Mouse (Mus musculus) stomach, postnatal 0 days (tissue): Measurements from ENCODE around the gene Sae1. TPM values are rescaled to one million over a fixed set of nuclear protein-coding genes. Genes with fewer than 3 reads are reported as not detected.

Experiments used
- ATAC-seq: fragments of 200-750 bp; cut with Nextera tagmentation; 2 replicates; pipeline ENCODE4 v1.8.0; 2017; ENCODE audit not compliant: low FRiP score, low TSS enrichment
- DNase-seq: peaks from one replicate; pipeline ENCODE4 v3.0.0-alpha.2; 2016; ENCODE audit warnings: low spot score
- H3K27ac ChIP-seq: fragments of 300-500 bp; sonication (generic); replicated peaks from 2 replicates; pipeline ENCODE4 v1.5.1; 2014; ENCODE audit warnings: mild to moderate bottlenecking, control low read depth
- H3K27me3 ChIP-seq: fragments of 300-500 bp; sonication (generic); 2 replicates; pipeline ENCODE4 v1.6.1; 2014; ENCODE audit warnings: low read length; ENCODE audit not compliant: control insufficient read depth, insufficient read depth
- H3K36me3 ChIP-seq: fragments of 300-500 bp; sonication (generic); 2 replicates; pipeline ENCODE4 v1.6.1; 2014; ENCODE audit warnings: low read length, mixed read lengths; ENCODE audit not compliant: control insufficient read depth, insufficient read depth
- H3K4me1 ChIP-seq: fragments of 300-500 bp; sonication (generic); replicated peaks from 2 replicates; pipeline ENCODE4 v1.6.1; 2014; ENCODE audit warnings: antibody characterized with exemption; ENCODE audit not compliant: control insufficient read depth, insufficient read depth
- H3K4me2 ChIP-seq: fragments of 300-500 bp; sonication (generic); replicated peaks from 2 replicates; pipeline ENCODE4 v1.6.1; 2014; ENCODE audit warnings: low read depth, mild to moderate bottlenecking, control low read depth, moderate library complexity
- H3K4me3 ChIP-seq: fragments of 300-500 bp; sonication (generic); 2 replicates; pipeline ENCODE4 v1.5.1; 2014; ENCODE audit warnings: low read depth, low read length, control low read depth
- H3K9ac ChIP-seq: fragments of 300-500 bp; sonication (generic); 2 replicates; pipeline ENCODE4 v1.6.1; 2014; ENCODE audit warnings: mild to moderate bottlenecking, low read length, control low read depth, mixed read lengths
- H3K9me3 ChIP-seq: fragments of 300-500 bp; sonication (generic); 2 replicates; pipeline ENCODE4 v1.6.1; 2016; ENCODE audit warnings: low read length; ENCODE audit not compliant: control insufficient read depth
- CTCF ChIP-seq: IDR thresholded peaks from 2 replicates; pipeline ENCODE4 v1.5.1; 2016; ENCODE audit warnings: antibody characterized with exemption, low read depth, mild to moderate bottlenecking, moderate library complexity
- EP300 ChIP-seq: optimal IDR thresholded peaks from 2 replicates; pipeline ENCODE3; 2016; ENCODE audit warnings: antibody characterized with exemption
- WGBS: fragments of 180-500 bp; shearing (Covaris S2); extraction: QIAGEN DNeasy Blood & Tissue Kit; methylation state at CpG from one replicate; pipeline ENCODE4 v1.1.7; 2014; 5-methylcytosine and 5-hydroxymethylcytosine counted together
- polyA plus RNA-seq: library from polyadenylated mRNA; unstranded; fragments of >200 nt; fragmentation: Nextera tagmentation; extraction: Ambion mirVana; gene quantifications from 2 replicates; pipeline ENCODE4 v1.2.1, GENCODE M21; 2015

The Sae1 gene
- polyA plus RNA-seq, 1 experiment from 2014 or later: 123 TPM

- TF ChIP-seq CTCF: peak; percentile 46
- no peak for TF ChIP-seq EP300
- 1% methylated on average over 22 of the region's 22 CpGs for WGBS
- Histone ChIP-seq H3K4me2 (peak overlapping the region; percentile 57), H3K4me1 (0 out of 2 replicates have a peak, but pooled peaks cover 4% of the 10 kb centered on the region), H3K27me3 (no peaks in the 10 kb centered on the region), H3K9me3 (no peaks in the 10 kb centered on the region), H3K9ac (peak overlapping the region; percentile 55; the same call in 1 of the 2 replicates), H3K27ac (peak overlapping the region; percentile 63; the same call in 1 of the 2 replicates), H3K4me3 (peak overlapping the region; percentile 23), H3K36me3 (no peaks in the 10 kb centered on the region)
- ATAC-seq (peak; percentile 71), DNase-seq (peak; percentile 95)
Observed at GRCm38 (mm10) chr7:16296766-16297390, 90.7 kb downstream of the Sae1 start.

GRCm38 (mm10) chr7:16296146-16296545 is 91.5 kb downstream of the Sae1 start:
- no peak for DNase-seq
- Histone ChIP-seq H3K36me3 (no peaks in the 10 kb centered on the region), H3K4me2 (peak overlapping the region; percentile 57; the same call in 1 of the 2 replicates), H3K27me3 (no peaks in the 10 kb centered on the region), H3K27ac (peak overlapping the region; percentile 63; the same call in 1 of the 2 replicates), H3K9ac (peak overlapping the region; percentile 1; the same call in 1 of the 2 replicates), H3K4me1 (0 out of 2 replicates have a peak, but pooled peaks cover 4% of the 10 kb centered on the region), H3K9me3 (no peaks in the 10 kb centered on the region), H3K4me3 (0 out of 2 replicates have a peak overlapping the region, but pooled peaks have one; percentile 23)
- no peak; the same call in 1 of the 2 replicates for ATAC-seq
- TF ChIP-seq CTCF (no peak), EP300 (no peak)
- 31% methylated on average over 2 of the region's 2 CpGs for WGBS

GRCm38 (mm10) chr7:16295321-16295900 is 92.2 kb downstream of the Sae1 start:
- H3K9me3 ChIP-seq: no peaks in the 10 kb centered on the region
- H3K9ac ChIP-seq: peak overlapping the region; percentile 55
- peak overlapping the region; percentile 79 for H3K4me2 ChIP-seq
- ATAC-seq (peak; percentile 64), DNase-seq (peak; percentile 86)
- H3K27me3 ChIP-seq: no peaks in the 10 kb centered on the region
- peak overlapping the region; percentile 46 for H3K4me3 ChIP-seq
- 0 out of 2 replicates have a peak, but pooled peaks cover 4% of the 10 kb centered on the region for H3K4me1 ChIP-seq
- no peaks in the 10 kb centered on the region for H3K36me3 ChIP-seq
- TF ChIP-seq CTCF (no peak), EP300 (no peak)
- peak overlapping the region; percentile 94 for H3K27ac ChIP-seq
- WGBS: under 1% methylated on average over 41 of the region's 41 CpGs

- no peaks in the 10 kb centered on the region for H3K36me3 ChIP-seq
- H3K27me3 ChIP-seq: no peaks in the 10 kb centered on the region
- DNase-seq (peak; percentile 96), ATAC-seq (peak; percentile 90)
- 0 out of 2 replicates have a peak, but pooled peaks cover 1% of the 10 kb centered on the region for H3K4me1 ChIP-seq
- TF ChIP-seq CTCF: peak; percentile 98
- TF ChIP-seq EP300: no peak
- under 1% methylated on average over 23 of the region's 23 CpGs for WGBS
- peak overlapping the region; percentile 55 for H3K9ac ChIP-seq
- H3K4me3 ChIP-seq: peak overlapping the region; percentile 46
- H3K27ac ChIP-seq: peak overlapping the region; percentile 94
- no peaks in the 10 kb centered on the region for H3K9me3 ChIP-seq
- peak overlapping the region; percentile 79 for H3K4me2 ChIP-seq
Observed at GRCm38 (mm10) chr7:16294837-16295236, 92.8 kb downstream of the Sae1 start.

- H3K9ac ChIP-seq: no peak overlapping the region
- WGBS: 26% methylated on average over 4 of the region's 4 CpGs
Observed at GRCm38 (mm10) chr7:16294346-16294745, 93.3 kb downstream of the Sae1 start.

GRCm38 (mm10) chr7:16287791-16288190 is 99.8 kb downstream of the Sae1 start:
- no peak for ATAC-seq
- H3K9ac ChIP-seq: no peak overlapping the region
- H3K36me3 ChIP-seq: peaks cover 5% of the 10 kb centered on the region
- TF ChIP-seq CTCF (no peak), EP300 (no peak)
- WGBS: 63% methylated on average over 1 of the region's 1 CpGs
- no peaks in the 10 kb centered on the region for H3K4me1 ChIP-seq
- no peak overlapping the region for H3K4me2 ChIP-seq
- no peaks in the 10 kb centered on the region for H3K27me3 ChIP-seq
- H3K9me3 ChIP-seq: no peaks in the 10 kb centered on the region
- no peak for DNase-seq
- H3K4me3 ChIP-seq: no peak overlapping the region
- no peak overlapping the region for H3K27ac ChIP-seq

More at GRCm38 (mm10) chr7:16294346-16294745, 93.3 kb downstream of the Sae1 start:
- H3K36me3 ChIP-seq: no peaks in the 10 kb centered on the region
- H3K27ac ChIP-seq: peak overlapping the region; percentile 18; the same call in 1 of the 2 replicates
- H3K4me1 ChIP-seq: no peaks in the 10 kb centered on the region
- no peak for TF ChIP-seq EP300
- peak; percentile 51 for TF ChIP-seq CTCF
- H3K4me3 ChIP-seq: no peak overlapping the region
- no peaks in the 10 kb centered on the region for H3K27me3 ChIP-seq
- ATAC-seq: peak; percentile 58
- H3K9me3 ChIP-seq: no peaks in the 10 kb centered on the region
- DNase-seq: peak; percentile 58
- peak overlapping the region; percentile 79 for H3K4me2 ChIP-seq
